Mouse (Mus musculus) CH12.LX (cell line): ENCODE measurements at regions not wholly inside any gene's neighbourhood (a gene's known extent, or its start where the extent isn't known, plus 50 kb on each side); places are given as distances from the start of the nearest gene placed in this dataset.
"Not testable (repeated sequence)": the region's sequence is repeated elsewhere in the genome, so short reads cannot be mapped to it uniquely, and the experiment has no call there.

Experiments
- DNase-seq: peaks from one replicate; pipeline ENCODE4 v3.0.0-alpha.2; 2013; ENCODE audit errors: extremely low read depth
- H3K27ac ChIP-seq: 2 replicates; pipeline ENCODE4 v1.5.1; 2012; ENCODE audit warnings: low read depth, mild to moderate bottlenecking, control low read depth, moderate library complexity; ENCODE audit not compliant: insufficient read depth
- H3K27me3 ChIP-seq: replicated peaks from 2 replicates; pipeline ENCODE3; 2012; ENCODE audit warnings: inconsistent platforms
- H3K36me3 ChIP-seq, 2 experiments: replicated peaks in 1 of 2; 2 replicates each; pipeline versions ENCODE3 to v1.6.1; 2012; ENCODE audit warnings: inconsistent platforms in 1 of 2, low read length in 1 of 2, mild to moderate bottlenecking in 1 of 2, mixed read lengths in 1 of 2, moderate library complexity in 1 of 2; ENCODE audit not compliant: control insufficient read depth in 1 of 2, insufficient read depth in 1 of 2
- H3K4me1 ChIP-seq, 2 experiments: 2 replicates each; pipeline ENCODE4 v1.6.1; 2012; ENCODE audit warnings: inconsistent platforms in 1 of 2, moderate library complexity in 1 of 2; ENCODE audit not compliant: insufficient read depth in 2 of 2, control insufficient read depth in 1 of 2
- H3K4me2 ChIP-seq: 2 replicates; pipeline ENCODE4 v1.6.1; 2012; ENCODE audit warnings: low read depth, mild to moderate bottlenecking, control low read depth; ENCODE audit not compliant: poor library complexity, insufficient read depth, severe bottlenecking
- H3K4me3 ChIP-seq, 3 experiments: fragments of 150-350 bp in 1 of 3; sonication (generic) in 1 of 3; replicated peaks in 1 of 3; 2 replicates each; pipeline versions ENCODE3 to v1.5.1; 2011 to 2012; ENCODE audit warnings: low read depth in 2 of 3, low read length in 2 of 3, mild to moderate bottlenecking in 2 of 3, moderate library complexity in 2 of 3, control low read depth in 1 of 3, improper control_type of control experiment in 1 of 3, inconsistent platforms in 1 of 3, mixed read lengths in 1 of 3; ENCODE audit not compliant: poor library complexity in 1 of 3
- H3K79me2 ChIP-seq: replicated peaks from 2 replicates; pipeline ENCODE4 v1.6.1; 2012; ENCODE audit warnings: mild to moderate bottlenecking, moderate library complexity; ENCODE audit not compliant: control insufficient read depth, poor library complexity, insufficient read depth, severe bottlenecking; ENCODE audit errors: extremely low read depth
- H3K9ac ChIP-seq: 2 replicates; pipeline ENCODE4 v1.6.1; 2012; ENCODE audit warnings: low read depth, mild to moderate bottlenecking, control low read depth, moderate library complexity; ENCODE audit not compliant: insufficient read depth
- H3K9me3 ChIP-seq: replicated peaks from 2 replicates; pipeline ENCODE3; 2012; ENCODE audit warnings: low read length, inconsistent platforms, mixed read lengths
- CHD1 ChIP-seq: IDR thresholded peaks from 2 replicates; pipeline ENCODE4 v1.6.1; 2012; ENCODE audit warnings: low read depth, low read length, improper control_type of control experiment, inconsistent platforms
- CTCF ChIP-seq, 2 experiments: IDR thresholded peaks in 1 of 2; conservative IDR thresholded peaks in 1 of 2; 2 replicates each; pipeline ENCODE4 v1.5.1; 2011 to 2012; ENCODE audit warnings: low read depth in 2 of 2, low read length in 2 of 2, improper control_type of control experiment in 1 of 2, inconsistent platforms in 1 of 2, mild to moderate bottlenecking in 1 of 2, moderate library complexity in 1 of 2
- E2F4 ChIP-seq: IDR thresholded peaks from 2 replicates; pipeline ENCODE4 v1.6.1; 2011; ENCODE audit warnings: low read depth, low read length, improper control_type of control experiment; ENCODE audit not compliant: insufficient replicate concordance
- ELF1 ChIP-seq: IDR thresholded peaks from 2 replicates; pipeline ENCODE4 v1.6.1; 2014; ENCODE audit warnings: low read depth, mild to moderate bottlenecking, inconsistent platforms, low read length, improper control_type of control experiment
- IRF4 ChIP-seq: IDR thresholded peaks from 2 replicates; pipeline ENCODE4 v1.6.1; 2014; ENCODE audit warnings: low read depth, mild to moderate bottlenecking, inconsistent platforms, low read length, improper control_type of control experiment
- JUN ChIP-seq: IDR thresholded peaks from 2 replicates; pipeline ENCODE4 v1.6.1; 2011; ENCODE audit warnings: low read depth, mild to moderate bottlenecking, low read length, improper control_type of control experiment, moderate library complexity; ENCODE audit not compliant: insufficient read depth
- KAT2A ChIP-seq: IDR thresholded peaks from 2 replicates; pipeline ENCODE4 v1.6.1; 2012; ENCODE audit warnings: low read length, improper control_type of control experiment, inconsistent platforms; ENCODE audit not compliant: insufficient replicate concordance
- MAFK ChIP-seq: IDR thresholded peaks from 2 replicates; pipeline ENCODE4 v1.6.1; 2011; ENCODE audit warnings: low read length, improper control_type of control experiment; ENCODE audit not compliant: insufficient replicate concordance
- MAX ChIP-seq: IDR thresholded peaks from 2 replicates; pipeline ENCODE4 v1.6.1; 2011; ENCODE audit warnings: low read length, improper control_type of control experiment
- MAZ ChIP-seq: IDR thresholded peaks from 2 replicates; pipeline ENCODE4 v1.6.1; 2012; ENCODE audit warnings: low read depth, mild to moderate bottlenecking, inconsistent platforms, low read length, improper control_type of control experiment, moderate library complexity
- MEF2A ChIP-seq: IDR thresholded peaks from 2 replicates; pipeline ENCODE4 v1.6.1; 2014; ENCODE audit warnings: low read depth, mild to moderate bottlenecking, inconsistent platforms, low read length, improper control_type of control experiment, borderline replicate concordance
- MXI1 ChIP-seq: IDR thresholded peaks from 2 replicates; pipeline ENCODE4 v1.6.1; 2011; ENCODE audit warnings: mild to moderate bottlenecking, low read depth, low read length, improper control_type of control experiment
- MYC ChIP-seq: IDR thresholded peaks from 2 replicates; pipeline ENCODE4 v1.6.1; 2011; ENCODE audit warnings: low read depth, mild to moderate bottlenecking, improper control_type of control experiment, low read length
- NELFE ChIP-seq: IDR thresholded peaks from 2 replicates; pipeline ENCODE4 v1.6.1; 2011; ENCODE audit warnings: low read depth, low read length, improper control_type of control experiment
- PAX5 ChIP-seq: IDR thresholded peaks from 2 replicates; pipeline ENCODE4 v1.6.1; 2012; ENCODE audit warnings: low read length, inconsistent platforms, mixed read lengths
- SIN3A ChIP-seq: IDR thresholded peaks from 2 replicates; pipeline ENCODE4 v1.6.1; 2012; ENCODE audit warnings: low read length, improper control_type of control experiment, inconsistent platforms
- USF1 ChIP-seq: IDR thresholded peaks from 2 replicates; pipeline ENCODE4 v1.6.1; 2014; ENCODE audit warnings: low read depth, mild to moderate bottlenecking, inconsistent platforms, low read length, improper control_type of control experiment
- USF2 ChIP-seq: conservative IDR thresholded peaks from 2 replicates; pipeline ENCODE4 v1.6.1; 2011; ENCODE audit warnings: low read depth, low read length, improper control_type of control experiment
- dilution Hi-C: fragments of 300-500 bp; cut with MboI; formaldehyde crosslinking; loops from 2 replicates; pipeline ENCODE4 v1.14.3; 2020; ENCODE audit warnings: low sequenced_read_pairs; ENCODE audit not compliant: extremely low pct_unique_long_range_greater_than_20kb, extremely low pct_ligation_motif_present
- in situ Hi-C: fragments of 300-500 bp; cut with MboI; formaldehyde crosslinking; loops from 3 replicates; pipeline ENCODE4 v1.14.3; 2019; ENCODE audit warnings: low sequenced_read_pairs, low pct_ligation_motif_present, low pct_unique_long_range_greater_than_20kb, mixed read lengths

- H3K27me3 ChIP-seq: no peaks in the 10 kb centered on the region
- no peak overlapping the region for H3K4me2 ChIP-seq
- in situ Hi-C loops (no loop called here), dilution Hi-C loops (no loop called here)
- no peak for DNase-seq
- H3K9ac ChIP-seq: no peak overlapping the region
- H3K79me2 ChIP-seq: no peaks in the 10 kb centered on the region
- peaks cover 6% of the 10 kb centered on the region for H3K9me3 ChIP-seq
- H3K4me1 ChIP-seq: no peaks in the 10 kb centered on the region
- no peaks in the 10 kb centered on the region for H3K36me3 ChIP-seq
- H3K27ac ChIP-seq: no peak overlapping the region
- no peak for TF ChIP-seq IRF4
- no peak for TF ChIP-seq USF2
- TF ChIP-seq KAT2A: no peak
- TF ChIP-seq E2F4: no peak
- no peak for TF ChIP-seq USF1
- no peak for TF ChIP-seq MAZ
- TF ChIP-seq MAFK: no peak
- TF ChIP-seq MEF2A: no peak
- TF ChIP-seq NELFE: no peak
- TF ChIP-seq CHD1: no peak
- no peak for TF ChIP-seq MAX
- H3K4me3 ChIP-seq: no peak overlapping the region
These were observed 369.0 kb upstream of the Slc39a10 start for GRCm38 (mm10) chr1:47261505-47262130.

GRCm38 (mm10) chr1:47250706-47251105 is 358.1 kb upstream of the Slc39a10 start:
- DNase-seq, H3K27me3 ChIP-seq, H3K79me2 ChIP-seq, H3K9me3 ChIP-seq, H3K4me3 ChIP-seq, dilution Hi-C loops, H3K4me2 ChIP-seq, in situ Hi-C loops, H3K27ac ChIP-seq, H3K36me3 ChIP-seq, H3K4me1 ChIP-seq, H3K9ac ChIP-seq: not testable (repeated sequence)

DNA sequence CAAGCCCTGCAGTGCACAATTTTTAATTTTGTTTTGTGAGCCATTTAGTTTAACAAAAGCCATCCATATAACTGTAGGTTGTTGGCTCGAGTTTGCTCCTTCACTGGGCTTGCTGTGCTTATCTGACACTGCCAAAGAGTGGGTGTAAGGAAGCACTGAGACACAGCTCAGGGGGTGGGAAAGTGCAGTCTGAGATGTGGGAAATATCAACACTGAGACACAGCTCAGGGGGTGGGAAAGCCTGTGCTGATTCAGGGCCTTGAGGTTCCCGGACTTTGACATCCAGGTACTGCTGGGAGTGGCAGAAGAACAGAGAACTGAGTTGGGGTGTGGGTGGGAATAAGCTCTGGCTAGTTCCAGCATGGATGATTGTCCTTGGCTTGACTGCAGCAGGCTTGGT is 324.4 kb upstream of the Slc39a10 start:
- DNase-seq: no peak
- no peaks in the 10 kb centered on the region for H3K4me1 ChIP-seq
- in situ Hi-C loops: no loop called here
- peaks cover 11% of the 10 kb centered on the region for H3K9me3 ChIP-seq
- H3K36me3 ChIP-seq: no peaks in the 10 kb centered on the region
- no peak overlapping the region for H3K9ac ChIP-seq
- TF ChIP-seq PAX5: no peak
- no peak for TF ChIP-seq CTCF (conservative IDR thresholded peaks at IDR 0.05 in 1 of 2, IDR thresholded peaks at IDR 0.05 in 1 of 2; ENCODE audit: low read depth in 2 of 2, low read length in 2 of 2)
- TF ChIP-seq MYC: no peak
- TF ChIP-seq ELF1: no peak
- TF ChIP-seq MAFK: no peak
- no peak for TF ChIP-seq MXI1
- TF ChIP-seq JUN: no peak
- no peak for TF ChIP-seq SIN3A
- no peak overlapping the region for H3K4me2 ChIP-seq
- H3K27me3 ChIP-seq: no peaks in the 10 kb centered on the region
- no peaks in the 10 kb centered on the region for H3K79me2 ChIP-seq
- no peak overlapping the region for H3K27ac ChIP-seq
- H3K4me3 ChIP-seq: no peak overlapping the region
- dilution Hi-C loops: no loop called here
